18 mouse cellular contexts compared by ENCODE assay signal in genomic region chr3:110366151-110366550, GRCm38 (mm10).
"Had no signal": no experiment of that assay in that cellular context is flagged by ENCODE, and none has a peak within 500 bp of the region (broad histone marks: within the 10 kb centered on the region; RNA-seq: fewer than 3 reads in every experiment).

No protein-coding gene starts in this region.

- H3K27ac ChIP-seq: midbrain, embryonic 10.5 days; midbrain, embryonic 12.5 days; neural tube, embryonic 13.5 days; neural tube, embryonic 15.5 days had no signal

- H3K36me3 ChIP-seq: midbrain, embryonic 10.5 days; midbrain, embryonic 12.5 days; neural tube, embryonic 13.5 days; neural tube, embryonic 15.5 days had no signal

- H3K9me3 ChIP-seq: midbrain, embryonic 10.5 days; midbrain, embryonic 12.5 days; neural tube, embryonic 13.5 days; neural tube, embryonic 15.5 days had no signal

- H3K4me3 ChIP-seq: midbrain, embryonic 10.5 days; midbrain, embryonic 12.5 days; myocyte; neural tube, embryonic 13.5 days; neural tube, embryonic 15.5 days had no signal

- H3K4me1 ChIP-seq: midbrain, embryonic 10.5 days; midbrain, embryonic 12.5 days; neural tube, embryonic 13.5 days; neural tube, embryonic 15.5 days had no signal

- H3K9ac ChIP-seq: lung, embryonic 14.5 days; midbrain, embryonic 12.5 days; neural tube, embryonic 13.5 days; neural tube, embryonic 15.5 days had no signal

- DNase-seq: lung, adult 18-20 months; lung, embryonic 14.5 days; lung, postnatal 10 days; lung, postnatal 4 days; midbrain, embryonic 14.5 days; right cerebral cortex, adult 18-20 months; right cerebral cortex, postnatal 25 days; right cerebral cortex, postnatal 4 days; spleen, adult 18-20 months; thymus, adult 18-20 months; thymus, postnatal 14 days; thymus, postnatal 36 days had no signal

- H3K27me3 ChIP-seq: midbrain, embryonic 12.5 days; neural tube, embryonic 13.5 days; neural tube, embryonic 15.5 days had no signal

- H3K4me2 ChIP-seq: lung, embryonic 14.5 days; midbrain, embryonic 12.5 days; neural tube, embryonic 13.5 days; neural tube, embryonic 15.5 days had no signal

- ATAC-seq: midbrain, embryonic 16.5 days had no signal
